Mouse (Mus musculus) forebrain, embryonic 13.5 days (tissue): ENCODE measurements around the gene Sp9. TPM values are rescaled to one million over a fixed set of nuclear protein-coding genes. Genes with fewer than 3 reads are reported as not detected.

ENCODE experiments used
- ATAC-seq: fragments of 200-750 bp; cut with Nextera tagmentation; 2 replicates; pipeline ENCODE4 v1.8.0; 2017
- H3K27ac ChIP-seq: fragments of 300-500 bp; sonication (generic); 2 replicates; pipeline ENCODE4 v1.5.1; 2015; ENCODE audit warnings: inconsistent platforms, mild to moderate bottlenecking, moderate library complexity
- H3K27me3 ChIP-seq: fragments of 300-500 bp; sonication (generic); 2 replicates; pipeline ENCODE4 v1.6.1; 2015; ENCODE audit warnings: mild to moderate bottlenecking, inconsistent platforms
- H3K36me3 ChIP-seq: fragments of 300-500 bp; sonication (generic); 2 replicates; pipeline ENCODE4 v1.6.1; 2015; ENCODE audit warnings: mild to moderate bottlenecking, inconsistent platforms; ENCODE audit not compliant: poor library complexity, severe bottlenecking
- H3K4me1 ChIP-seq: fragments of 300-500 bp; sonication (generic); 2 replicates; pipeline ENCODE4 v1.6.1; 2015; ENCODE audit warnings: inconsistent platforms
- H3K4me2 ChIP-seq: fragments of 300-500 bp; sonication (generic); 2 replicates; pipeline ENCODE4 v1.6.1; 2015; ENCODE audit warnings: inconsistent platforms, mild to moderate bottlenecking, moderate library complexity
- H3K4me3 ChIP-seq: fragments of 300-500 bp; sonication (generic); 2 replicates; pipeline ENCODE4 v1.5.1; 2015; ENCODE audit warnings: mild to moderate bottlenecking, inconsistent platforms
- H3K9ac ChIP-seq: fragments of 300-500 bp; sonication (generic); 2 replicates; pipeline ENCODE4 v1.6.1; 2015; ENCODE audit warnings: mild to moderate bottlenecking, inconsistent platforms
- H3K9me3 ChIP-seq: fragments of 300-500 bp; sonication (generic); replicated peaks from 2 replicates; pipeline ENCODE4 v1.6.1; 2016; ENCODE audit warnings: inconsistent platforms
- WGBS: fragments of 180-500 bp; shearing (Covaris S2); methylation state at CpG from one replicate; pipeline ENCODE4 v1.1.7; 2015; 5-methylcytosine and 5-hydroxymethylcytosine counted together
- polyA plus RNA-seq: library from polyadenylated mRNA; unstranded; fragments of >200 nt; fragmentation: Nextera tagmentation; extraction: Ambion mirVana; gene quantifications from 2 replicates; pipeline ENCODE4 v1.2.1, GENCODE M21; 2015

Sp9 gene
- polyA plus RNA-seq, 1 experiment from 2014 or later: 15.4 TPM

- Histone ChIP-seq H3K36me3 (peaks cover 31% of the 10 kb centered on the region), H3K4me1 (no peaks in the 10 kb centered on the region), H3K4me2 (no peak overlapping the region), H3K27me3 (no peaks in the 10 kb centered on the region), H3K4me3 (no peak overlapping the region), H3K27ac (no peak overlapping the region), H3K9me3 (no peaks in the 10 kb centered on the region), H3K9ac (no peak overlapping the region)
- 84% methylated on average over 7 of the region's 7 CpGs for whole genome bisulfite sequencing
- ATAC-seq: no peak
Observed at GRCm38 (mm10) chr2:73295023-73295422, 23.3 kb downstream of the Sp9 start.

GRCm38 (mm10) chr2:73298154-73298553, 26.4 kb downstream of the Sp9 start:
- no peak overlapping the region for H3K27ac ChIP-seq
- no peaks in the 10 kb centered on the region for H3K4me1 ChIP-seq
- no peak overlapping the region for H3K9ac ChIP-seq
- H3K4me2 ChIP-seq: no peak overlapping the region
- H3K36me3 ChIP-seq: peaks cover 28% of the 10 kb centered on the region
- H3K4me3 ChIP-seq: no peak overlapping the region
- no peaks in the 10 kb centered on the region for H3K27me3 ChIP-seq
- 79% methylated on average over 7 of the region's 7 CpGs for WGBS
- no peak for ATAC-seq
- H3K9me3 ChIP-seq: no peaks in the 10 kb centered on the region

GRCm38 (mm10) chr2:73298841-73299240, 27.1 kb downstream of the Sp9 start:
- Histone ChIP-seq H3K4me3 (no peak overlapping the region), H3K27ac (no peak overlapping the region), H3K27me3 (no peaks in the 10 kb centered on the region), H3K4me1 (no peaks in the 10 kb centered on the region), H3K9ac (no peak overlapping the region), H3K36me3 (peaks cover 31% of the 10 kb centered on the region), H3K9me3 (no peaks in the 10 kb centered on the region), H3K4me2 (no peak overlapping the region)
- 28% methylated on average over 3 of the region's 3 CpGs for WGBS
- ATAC-seq: no peak

GRCm38 (mm10) chr2:73301979-73302378, 30.3 kb downstream of the Sp9 start:
- Histone ChIP-seq H3K27ac (no peak overlapping the region), H3K9me3 (no peaks in the 10 kb centered on the region), H3K4me1 (no peaks in the 10 kb centered on the region), H3K36me3 (peaks cover 49% of the 10 kb centered on the region), H3K4me2 (no peak overlapping the region), H3K9ac (no peak overlapping the region), H3K4me3 (no peak overlapping the region), H3K27me3 (no peaks in the 10 kb centered on the region)
- ATAC-seq: no peak
- WGBS: 83% methylated on average over 1 of the region's 1 CpGs

- peaks cover 52% of the 10 kb centered on the region for H3K36me3 ChIP-seq
- ATAC-seq: no peak
- no peak overlapping the region for H3K9ac ChIP-seq
- H3K27me3 ChIP-seq: no peaks in the 10 kb centered on the region
- H3K27ac ChIP-seq: no peak overlapping the region
- 94% methylated on average over 9 of the region's 9 CpGs for WGBS
- H3K4me2 ChIP-seq: no peak overlapping the region
- no peaks in the 10 kb centered on the region for H3K9me3 ChIP-seq
- H3K4me1 ChIP-seq: no peaks in the 10 kb centered on the region
- H3K4me3 ChIP-seq: no peak overlapping the region
Observed at GRCm38 (mm10) chr2:73302722-73303121, 31.0 kb downstream of the Sp9 start.

- no peak for ATAC-seq
- H3K27ac ChIP-seq: no peak overlapping the region
- H3K27me3 ChIP-seq: no peaks in the 10 kb centered on the region
- H3K4me3 ChIP-seq: no peak overlapping the region
- no peak overlapping the region for H3K9ac ChIP-seq
- 88% methylated on average over 5 of the region's 5 CpGs for WGBS
- no peak overlapping the region for H3K4me2 ChIP-seq
- no peaks in the 10 kb centered on the region for H3K9me3 ChIP-seq
- H3K4me1 ChIP-seq: no peaks in the 10 kb centered on the region
- peaks cover 60% of the 10 kb centered on the region for H3K36me3 ChIP-seq
Observed at GRCm38 (mm10) chr2:73304506-73304905, 32.8 kb downstream of the Sp9 start.

- Histone ChIP-seq H3K9ac (no peak overlapping the region), H3K4me1 (peaks cover 2% of the 10 kb centered on the region), H3K27me3 (no peaks in the 10 kb centered on the region), H3K4me2 (no peak overlapping the region), H3K4me3 (no peak overlapping the region), H3K27ac (no peak overlapping the region), H3K9me3 (no peaks in the 10 kb centered on the region), H3K36me3 (peaks cover 58% of the 10 kb centered on the region)
- ATAC-seq: no peak
- 87% methylated on average over 7 of the region's 7 CpGs for WGBS
Observed at GRCm38 (mm10) chr2:73306006-73306405, 34.3 kb downstream of the Sp9 start.

GRCm38 (mm10) chr2:73312152-73313116, 40.7 kb downstream of the Sp9 start, which contains the start of the genes Scrn3 and Cir1:
Gene Scrn3, plus strand, starts transcription at chr2:73312601.
Gene Cir1, minus strand, starts transcription at chr2:73312701.
- H3K4me1 ChIP-seq: peaks cover 14% of the 10 kb centered on the region
- 1% methylated on average over 64 of the region's 64 CpGs for WGBS
- H3K36me3 ChIP-seq: peaks cover 18% of the 10 kb centered on the region
- no peaks in the 10 kb centered on the region for H3K27me3 ChIP-seq
- peak within 1 kb of the TSS; percentile 74 for H3K9ac ChIP-seq
- peak; percentile 98 for ATAC-seq
- H3K4me2 ChIP-seq: peak within 1 kb of the TSS; percentile 78
- H3K9me3 ChIP-seq: no peaks in the 10 kb centered on the region
- H3K27ac ChIP-seq: peak within 1 kb of the TSS; percentile 78
- H3K4me3 ChIP-seq: peak within 1 kb of the TSS; percentile 82

GRCm38 (mm10) chr2:73313117-73313501, 41.4 kb downstream of the Sp9 start:
- Histone ChIP-seq H3K27me3 (no peaks in the 10 kb centered on the region), H3K9ac (peak overlapping the region; percentile 69; the same call in 1 of the 2 replicates), H3K9me3 (no peaks in the 10 kb centered on the region), H3K36me3 (peaks cover 13% of the 10 kb centered on the region), H3K4me2 (peak overlapping the region; percentile 78), H3K27ac (0 out of 2 replicates have a peak overlapping the region, but pooled peaks have one; percentile 78), H3K4me1 (peaks cover 14% of the 10 kb centered on the region), H3K4me3 (peak overlapping the region; percentile 82)
- WGBS: 43% methylated on average over 14 of the region's 14 CpGs
- peak; percentile 46 for ATAC-seq

GRCm38 (mm10) chr2:73314311-73314710, 42.6 kb downstream of the Sp9 start:
- Histone ChIP-seq H3K9me3 (no peaks in the 10 kb centered on the region), H3K4me3 (no peak overlapping the region), H3K27ac (no peak overlapping the region), H3K27me3 (no peaks in the 10 kb centered on the region), H3K9ac (no peak overlapping the region), H3K4me2 (no peak overlapping the region), H3K36me3 (peaks cover 3% of the 10 kb centered on the region), H3K4me1 (peaks cover 14% of the 10 kb centered on the region)
- no peak for ATAC-seq
- WGBS: 92% methylated on average over 3 of the region's 3 CpGs

- no peak overlapping the region for H3K27ac ChIP-seq
- WGBS: 91% methylated on average over 9 of the region's 9 CpGs
- H3K9me3 ChIP-seq: no peaks in the 10 kb centered on the region
- ATAC-seq: no peak
- H3K4me1 ChIP-seq: peaks cover 3% of the 10 kb centered on the region; the same call in 1 of the 2 replicates
- H3K27me3 ChIP-seq: no peaks in the 10 kb centered on the region
- H3K9ac ChIP-seq: no peak overlapping the region
- H3K4me2 ChIP-seq: no peak overlapping the region
- no peaks in the 10 kb centered on the region for H3K36me3 ChIP-seq
- H3K4me3 ChIP-seq: no peak overlapping the region
Observed at GRCm38 (mm10) chr2:73317426-73317825, 45.7 kb downstream of the Sp9 start.

GRCm38 (mm10) chr2:73319218-73319617, 47.5 kb downstream of the Sp9 start:
- no peaks in the 10 kb centered on the region for H3K36me3 ChIP-seq
- H3K27ac ChIP-seq: no peak overlapping the region
- no peaks in the 10 kb centered on the region for H3K27me3 ChIP-seq
- H3K9ac ChIP-seq: no peak overlapping the region
- H3K4me3 ChIP-seq: no peak overlapping the region
- no peak overlapping the region for H3K4me2 ChIP-seq
- H3K4me1 ChIP-seq: no peaks in the 10 kb centered on the region
- no peaks in the 10 kb centered on the region for H3K9me3 ChIP-seq
- 90% methylated on average over 5 of the region's 5 CpGs for WGBS
- ATAC-seq: no peak
